Mouse (Mus musculus) embryo, embryonic 11 days (tissue): ENCODE data around the gene Wnt7a.
A peak's percentile ranks its signal among the peaks of the same experiment; 100 is the strongest.

Experiments
- DNase-seq: peaks from one replicate; pipeline ENCODE4 v3.0.0-alpha.2; 2015

Wnt7a gene

DNA sequence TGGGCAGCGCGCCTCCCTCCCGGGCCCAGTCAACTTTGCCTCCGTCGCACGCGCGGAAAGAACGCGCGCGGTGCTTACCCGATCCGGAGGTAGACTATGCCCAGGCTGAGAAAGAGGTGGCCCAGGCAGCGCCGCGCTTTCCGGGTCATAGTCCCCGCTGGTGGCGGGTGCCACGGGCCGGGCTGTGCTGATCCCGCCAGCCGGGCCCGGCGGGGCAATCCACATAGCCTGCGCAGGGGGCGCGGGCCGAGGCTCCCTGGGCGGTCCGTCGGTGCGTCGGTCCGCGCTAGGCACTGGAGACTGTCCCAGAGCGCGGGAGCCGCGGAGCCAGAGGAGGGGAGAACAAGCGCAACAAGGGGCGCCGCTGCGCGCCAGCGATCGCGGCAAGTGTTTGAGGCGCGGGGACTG is at the start of gene Wnt7a:
Gene Wnt7a, minus strand, starts transcription at position 403 of the 408 bp plus-strand sequence.
- peak; percentile 63 for DNase-seq

DNA sequence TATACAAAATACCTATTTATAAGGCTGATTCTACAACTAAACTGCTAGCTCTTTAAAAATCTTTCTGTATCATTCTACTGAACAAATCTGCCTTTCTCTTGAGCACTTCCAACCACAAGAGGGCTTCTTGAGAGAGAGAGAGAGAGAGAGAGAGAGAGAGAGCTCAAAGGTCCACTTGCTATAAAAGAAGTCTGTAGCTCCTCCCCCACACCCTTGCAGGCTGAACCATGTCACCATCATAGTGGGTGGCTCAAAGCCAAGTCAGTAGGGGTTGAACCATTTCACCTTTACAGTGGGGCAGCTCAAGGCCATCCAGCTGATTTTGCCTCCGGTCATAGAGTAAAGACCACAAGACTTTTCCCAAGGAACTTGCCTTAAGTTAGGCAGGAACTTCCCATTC is 48.3 kb upstream of the Wnt7a start:
- DNase-seq, result no peak

DNA sequence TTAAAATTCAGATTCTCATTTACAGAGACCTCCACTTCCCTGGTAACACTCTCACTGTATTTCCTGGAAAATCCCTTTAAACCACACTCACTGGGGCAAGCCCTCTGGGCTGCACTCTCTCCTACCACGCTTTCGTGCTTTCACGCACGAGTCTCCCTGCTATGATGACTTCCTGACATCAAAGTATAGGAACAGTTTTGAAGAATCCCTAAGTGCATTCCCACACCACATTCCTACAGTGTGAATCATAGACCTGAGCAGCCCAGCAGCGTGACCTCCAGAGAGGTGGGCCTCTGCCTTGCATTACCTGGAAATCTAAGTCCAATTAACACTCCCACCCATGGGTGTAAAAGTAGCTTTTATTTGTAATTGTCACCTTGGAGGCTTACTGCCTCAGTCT is 43.4 kb upstream of the Wnt7a start:
- DNase-seq, result no peak

GRCm38 (mm10) chr6:91452056-91452455 is 40.9 kb upstream of the Wnt7a start:
- DNase-seq, result no peak

GRCm38 (mm10) chr6:91449472-91450225 is 38.5 kb upstream of the Wnt7a start:
- no peak for DNase-seq

- DNase-seq, result no peak
These were observed 34.2 kb upstream of the Wnt7a start for GRCm38 (mm10) chr6:91445316-91445715.

GRCm38 (mm10) chr6:91441145-91441662 is 30.0 kb upstream of the Wnt7a start:
- peak; percentile 9 for DNase-seq

DNA sequence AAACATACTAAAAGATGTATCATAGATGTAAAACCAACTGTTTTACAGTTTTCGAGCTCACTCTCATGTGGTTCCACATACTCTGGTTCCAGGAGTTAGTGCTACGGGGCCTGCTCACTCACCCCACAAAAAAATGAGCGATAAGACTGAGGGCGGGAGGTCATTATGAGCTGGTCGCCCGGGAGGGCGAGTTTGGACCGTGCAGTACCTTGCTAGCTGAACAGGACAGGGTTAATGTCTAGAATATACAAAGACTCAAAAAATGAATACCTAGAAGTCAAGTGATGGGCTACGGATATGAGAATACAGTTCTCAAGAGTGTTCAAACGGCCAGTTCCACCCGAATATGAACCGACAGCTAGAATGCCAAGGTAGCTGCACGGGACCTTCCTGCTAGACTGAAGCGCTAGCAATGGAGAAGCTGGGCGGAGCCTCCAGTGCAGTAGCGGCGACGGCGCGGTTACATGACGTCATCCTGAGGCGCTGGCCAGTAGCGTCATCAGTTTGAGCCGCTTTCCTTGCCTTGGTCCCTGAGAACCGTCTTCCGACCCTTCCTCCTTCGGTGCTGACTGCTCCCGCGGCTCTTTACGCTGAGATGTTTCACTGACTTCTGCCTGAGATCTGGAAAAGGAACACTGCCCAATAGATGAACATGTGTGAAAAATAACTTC is 29.4 kb upstream of the Wnt7a start:
- DNase-seq, result peak; percentile 97

DNA sequence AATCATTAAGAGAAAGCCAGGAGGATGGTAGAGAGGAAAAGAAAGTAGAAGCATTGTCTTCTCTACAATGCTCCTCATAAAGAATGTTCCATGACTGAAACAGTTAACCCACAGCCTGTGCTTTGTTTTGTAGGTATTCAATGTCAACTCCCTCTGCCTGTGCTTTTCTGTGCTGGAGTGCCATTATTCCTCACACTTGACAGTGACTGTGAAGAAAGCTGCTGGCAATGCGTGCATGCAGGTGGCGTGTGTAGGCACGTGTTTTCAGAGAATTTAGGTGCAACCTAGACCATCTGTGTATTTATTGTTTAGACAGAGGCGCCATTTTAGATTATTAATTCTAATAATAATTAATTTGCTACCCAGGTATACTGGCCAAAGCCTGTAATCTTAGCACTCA is 13.0 kb upstream of the Wnt7a start:
- no peak for DNase-seq

GRCm38 (mm10) chr6:91421629-91422028 is 10.5 kb upstream of the Wnt7a start:
- no peak for DNase-seq

GRCm38 (mm10) chr6:91417291-91417845 is 6.2 kb upstream of the Wnt7a start:
- DNase-seq, result no peak

DNA sequence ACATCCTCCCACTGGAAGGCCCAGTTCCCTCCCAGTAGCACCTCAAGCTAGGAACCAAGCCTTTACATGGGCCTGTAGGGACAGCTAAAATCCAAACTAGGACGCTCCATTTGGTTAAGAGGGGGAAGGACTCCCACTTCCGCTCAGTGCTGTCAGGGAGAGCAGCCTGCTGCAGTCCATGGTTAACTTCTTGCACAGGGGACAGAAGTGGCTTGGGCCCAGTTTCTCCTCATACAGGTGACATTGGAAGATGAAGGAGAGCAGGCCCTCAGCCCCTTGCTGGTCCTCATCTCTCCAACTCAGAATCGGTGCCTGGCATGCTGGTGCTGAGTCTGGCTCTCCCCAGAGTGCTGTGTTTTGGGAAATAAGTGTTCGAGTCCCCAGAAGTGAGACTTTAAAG is 5.0 kb upstream of the Wnt7a start:
- no peak for DNase-seq

- peak; percentile 63 for DNase-seq
These were observed 3.7 kb upstream of the Wnt7a start for GRCm38 (mm10) chr6:91414890-91415289.

DNA sequence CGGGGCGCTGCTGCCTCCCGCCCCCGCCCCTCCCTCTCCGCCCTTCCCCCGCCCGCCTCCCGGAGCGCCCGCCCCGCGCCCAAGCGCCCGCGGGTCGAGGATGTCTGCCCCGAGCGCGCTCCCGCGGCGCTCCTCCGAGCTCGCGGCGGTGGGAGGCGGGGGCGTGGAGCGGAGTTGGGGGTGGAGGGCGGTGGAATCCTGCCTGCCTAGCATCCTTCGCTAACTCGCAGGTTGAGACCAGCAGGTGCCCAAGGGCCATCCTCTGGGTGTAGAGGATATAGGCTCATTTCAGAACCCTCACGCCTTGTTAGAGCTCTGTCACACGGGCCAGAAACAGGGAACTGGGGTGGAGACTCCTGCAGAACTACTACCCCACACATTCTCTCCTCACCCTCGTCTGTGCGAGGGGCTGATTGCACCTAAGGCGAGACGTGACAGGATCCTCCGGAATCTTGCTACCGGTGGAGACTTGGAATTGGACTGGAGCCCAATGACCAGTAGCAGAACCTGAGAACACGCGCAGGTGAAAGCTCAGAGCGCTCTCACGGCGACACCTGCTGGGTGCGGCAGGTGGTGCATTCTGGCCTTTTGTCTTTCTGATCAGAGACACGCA is 312 bp upstream of the Wnt7a start:
- DNase-seq, result peak; percentile 82

- DNase-seq, result peak; percentile 38
These were observed 889 bp downstream of the Wnt7a start for GRCm38 (mm10) chr6:91410168-91410780.

- peak; percentile 79 for DNase-seq
These were observed 1.6 kb downstream of the Wnt7a start for GRCm38 (mm10) chr6:91409448-91410167.

DNA sequence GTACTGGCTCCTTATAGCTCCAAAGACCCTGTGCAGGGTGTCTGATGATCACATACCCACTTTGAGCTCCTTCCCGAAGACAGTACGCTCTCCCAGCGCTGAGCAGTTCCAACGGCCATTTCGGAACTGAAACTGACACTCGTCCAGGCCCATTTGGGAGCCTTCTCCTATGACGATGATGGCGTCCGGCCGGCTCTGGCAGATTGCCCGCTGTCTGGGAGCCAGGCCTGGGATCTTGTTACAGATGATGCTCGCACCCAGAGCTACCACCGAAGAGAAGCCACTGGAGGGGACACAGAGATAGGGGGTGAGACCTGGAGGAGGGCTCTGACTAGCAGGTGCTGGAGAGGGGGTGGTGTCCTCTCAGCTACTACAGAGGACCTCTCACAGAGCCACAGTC is 2.5 kb downstream of the Wnt7a start:
- DNase-seq, result no peak

DNA sequence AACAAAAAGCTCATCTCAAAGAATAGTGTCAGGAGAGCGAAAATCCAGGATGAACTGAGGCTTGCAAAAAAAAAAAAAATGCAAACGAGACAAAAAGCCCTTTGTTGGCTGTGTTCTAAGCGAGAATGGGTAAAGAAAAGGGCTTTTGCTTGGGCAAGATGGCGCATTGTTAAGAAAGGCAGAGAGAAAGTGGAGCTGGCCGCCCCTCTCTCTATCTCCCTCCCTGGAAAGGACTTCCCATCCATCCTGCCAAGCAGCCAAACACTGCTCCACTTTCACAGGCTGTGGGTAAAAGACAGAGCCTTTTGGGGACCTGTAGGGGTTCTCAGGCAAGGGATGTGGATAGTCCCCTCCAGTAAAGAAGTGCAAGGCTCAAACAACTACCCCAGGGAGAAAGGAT is 9.6 kb downstream of the Wnt7a start:
- DNase-seq, result peak; percentile 26

DNA sequence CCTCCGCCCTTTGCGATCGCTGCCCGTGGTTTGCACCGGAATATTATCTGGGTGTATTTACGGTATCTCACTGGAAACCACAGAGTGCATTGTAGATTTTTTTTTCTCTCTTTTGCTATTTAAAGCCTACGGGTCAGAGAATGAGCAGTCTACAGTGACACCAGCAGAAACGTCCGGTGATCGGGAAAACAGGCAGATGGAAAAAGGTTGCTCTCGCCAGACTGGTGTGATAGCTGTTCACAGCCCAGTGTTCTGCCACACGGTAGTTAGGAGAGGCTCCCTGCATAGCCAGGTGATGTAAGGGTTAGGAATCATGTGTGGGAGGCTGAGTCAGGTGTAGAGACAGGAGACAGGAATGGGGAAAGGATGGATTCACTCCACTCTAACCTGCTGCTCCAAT is 10.6 kb downstream of the Wnt7a start:
- no peak for DNase-seq

DNA sequence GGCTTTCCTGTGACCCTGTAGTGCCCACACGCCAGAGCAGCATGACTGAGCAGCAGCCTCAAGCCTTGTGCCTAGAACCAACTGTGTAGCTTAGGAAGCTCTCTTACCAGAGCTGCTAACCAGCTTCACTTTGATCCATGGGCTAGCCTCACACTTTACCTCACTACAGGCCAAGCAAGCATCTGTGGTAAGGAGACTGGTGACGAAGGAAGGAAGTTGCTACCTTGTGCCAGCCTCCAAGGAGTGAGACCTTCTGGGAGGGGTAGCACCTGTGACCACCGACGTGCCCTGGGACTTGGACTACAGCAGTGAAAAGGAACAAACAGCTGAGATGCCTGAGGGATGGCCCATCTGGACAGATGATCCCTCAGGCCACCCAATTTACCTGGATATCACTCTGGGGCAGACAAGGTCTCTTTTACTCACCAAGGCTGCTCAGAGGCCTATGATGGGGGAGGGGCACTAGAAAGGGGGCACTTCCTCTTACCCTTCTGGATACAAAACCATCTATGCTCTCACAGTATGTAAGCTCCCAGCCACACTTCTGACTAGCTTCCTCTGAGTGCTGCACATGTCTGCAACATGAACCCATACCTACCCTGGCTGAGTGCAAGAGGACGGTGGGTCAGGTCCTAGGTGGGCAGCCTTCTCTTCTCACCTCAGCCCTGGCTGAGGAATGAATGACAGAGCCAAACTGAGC is 18.5 kb downstream of the Wnt7a start:
- no peak for DNase-seq

DNA sequence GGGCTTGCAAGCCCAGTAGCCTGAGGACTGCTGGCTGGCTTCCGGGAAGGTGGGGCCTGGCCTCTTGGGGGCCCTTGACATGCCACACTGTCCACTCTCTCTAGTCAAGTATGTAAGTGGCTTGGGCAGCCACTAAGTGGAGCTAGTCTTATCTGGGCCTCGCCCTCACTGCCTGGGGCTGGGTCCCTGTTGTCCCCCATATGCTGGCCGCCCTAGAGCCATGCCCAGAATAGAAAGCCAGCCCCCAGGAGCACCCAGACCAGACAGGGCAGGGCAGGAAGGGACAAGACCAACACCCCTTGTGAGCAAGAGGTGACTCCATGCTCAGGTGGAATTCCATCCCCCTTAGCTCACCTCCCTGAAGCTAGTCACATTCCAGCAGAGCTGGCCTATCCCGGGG is 22.0 kb downstream of the Wnt7a start:
- no peak for DNase-seq

DNA sequence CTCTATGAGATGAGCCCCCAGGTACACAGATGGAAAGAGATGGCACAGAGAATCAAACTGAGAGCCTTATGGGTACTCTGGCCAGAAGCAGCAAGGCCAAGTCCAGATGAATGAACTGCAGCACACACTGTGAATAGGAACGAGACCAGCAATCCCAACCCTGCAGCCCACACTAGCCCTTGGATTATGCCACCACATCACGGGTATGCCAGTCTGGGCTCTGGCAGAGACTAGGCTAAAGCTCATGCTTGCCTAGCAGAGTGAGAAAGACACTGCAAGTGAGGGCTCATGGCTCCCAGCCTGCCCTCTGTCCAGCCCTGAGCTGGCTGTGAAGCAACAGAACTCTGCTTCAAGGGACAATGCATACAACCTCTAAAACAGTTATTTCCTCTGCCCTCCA is 26.7 kb downstream of the Wnt7a start:
- DNase-seq, result no peak
